Mouse (Mus musculus) embryo, embryonic 10 days (tissue): Measurements from ENCODE around the gene Ctsc.
"Not testable (repeated sequence)": the region's sequence is repeated elsewhere in the genome, so short reads cannot be mapped to it uniquely, and the experiment has no call there.

Source experiments
- DNase-seq: peaks from one replicate; pipeline ENCODE4 v3.0.0-alpha.2; 2015; ENCODE audit warnings: low spot score

Gene Ctsc

DNA sequence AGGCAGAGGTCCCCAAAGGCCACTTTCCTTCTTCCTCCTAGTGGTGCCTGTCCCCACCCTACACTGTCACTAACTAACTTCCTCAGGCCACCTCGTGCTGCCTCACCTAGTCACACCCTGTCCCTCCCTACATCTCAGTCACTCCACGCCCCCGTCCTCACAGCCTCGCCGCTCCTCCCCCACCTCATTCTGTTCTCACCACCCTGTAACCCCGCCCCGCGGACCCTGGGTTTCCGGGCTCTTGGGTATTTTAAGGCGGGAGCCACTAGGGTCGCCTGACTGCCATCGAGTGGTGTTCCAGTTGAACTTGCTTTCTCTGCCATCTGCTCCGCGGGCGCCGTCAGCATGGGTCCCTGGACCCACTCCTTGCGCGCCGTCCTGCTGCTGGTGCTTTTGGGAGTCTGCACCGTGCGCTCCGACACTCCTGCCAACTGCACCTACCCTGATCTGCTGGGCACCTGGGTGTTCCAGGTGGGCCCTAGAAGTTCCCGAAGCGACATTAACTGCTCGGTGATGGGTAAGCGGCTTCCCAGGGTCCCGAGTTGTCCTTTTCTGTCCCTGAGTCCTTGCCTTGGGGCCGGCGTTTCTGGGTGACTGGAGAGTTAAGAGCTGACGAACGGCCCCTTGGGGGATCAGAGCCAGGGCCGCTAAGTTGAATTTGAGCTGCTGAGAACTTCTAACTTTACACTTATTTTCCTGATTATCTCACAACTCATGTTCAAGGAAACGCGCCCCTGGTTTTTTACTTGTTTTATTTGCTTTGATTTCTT is at the start of gene Ctsc:
Ctsc (plus strand) TSS at position 228 of the 770 bp plus-strand sequence.
- peak; percentile 76 for DNase-seq

DNA sequence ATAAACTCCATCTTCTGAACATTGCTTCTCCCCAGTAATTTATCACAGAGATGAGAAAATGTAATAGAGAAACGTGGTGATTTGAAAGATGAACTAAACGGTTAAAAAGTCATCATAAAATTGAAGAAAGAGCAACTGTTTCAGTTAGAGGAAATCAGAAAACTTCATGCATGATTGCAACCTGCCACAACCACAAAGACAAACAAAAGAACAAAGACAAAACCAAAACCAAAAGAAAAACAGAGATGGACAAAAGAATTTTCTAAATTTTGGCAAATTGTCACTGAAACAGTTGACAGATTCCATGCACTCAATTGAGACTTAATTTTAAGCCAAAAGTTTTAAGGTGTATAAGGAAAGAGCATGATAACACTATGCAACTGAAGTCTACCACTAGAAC is 48.8 kb upstream of the Ctsc start:
- DNase-seq, result no peak

DNA sequence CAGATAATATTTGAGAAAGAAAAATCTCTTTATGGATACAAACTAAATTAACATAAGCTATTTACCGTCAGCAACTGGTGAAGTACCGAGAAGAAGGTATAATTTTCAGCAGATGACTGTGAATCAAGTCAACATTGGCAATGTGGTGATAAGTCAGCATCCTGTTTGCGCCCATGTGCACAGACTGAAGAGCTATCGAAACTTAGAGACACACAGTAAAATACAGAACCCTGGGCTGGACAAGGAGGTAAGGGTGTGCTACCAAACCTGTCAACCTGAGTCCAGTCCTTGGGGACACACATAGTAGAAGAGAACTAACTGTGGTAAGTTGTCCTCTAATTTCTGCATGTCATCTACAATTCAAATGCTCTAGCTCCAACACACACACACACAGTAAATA is 47.8 kb upstream of the Ctsc start:
- DNase-seq, result no peak

DNA sequence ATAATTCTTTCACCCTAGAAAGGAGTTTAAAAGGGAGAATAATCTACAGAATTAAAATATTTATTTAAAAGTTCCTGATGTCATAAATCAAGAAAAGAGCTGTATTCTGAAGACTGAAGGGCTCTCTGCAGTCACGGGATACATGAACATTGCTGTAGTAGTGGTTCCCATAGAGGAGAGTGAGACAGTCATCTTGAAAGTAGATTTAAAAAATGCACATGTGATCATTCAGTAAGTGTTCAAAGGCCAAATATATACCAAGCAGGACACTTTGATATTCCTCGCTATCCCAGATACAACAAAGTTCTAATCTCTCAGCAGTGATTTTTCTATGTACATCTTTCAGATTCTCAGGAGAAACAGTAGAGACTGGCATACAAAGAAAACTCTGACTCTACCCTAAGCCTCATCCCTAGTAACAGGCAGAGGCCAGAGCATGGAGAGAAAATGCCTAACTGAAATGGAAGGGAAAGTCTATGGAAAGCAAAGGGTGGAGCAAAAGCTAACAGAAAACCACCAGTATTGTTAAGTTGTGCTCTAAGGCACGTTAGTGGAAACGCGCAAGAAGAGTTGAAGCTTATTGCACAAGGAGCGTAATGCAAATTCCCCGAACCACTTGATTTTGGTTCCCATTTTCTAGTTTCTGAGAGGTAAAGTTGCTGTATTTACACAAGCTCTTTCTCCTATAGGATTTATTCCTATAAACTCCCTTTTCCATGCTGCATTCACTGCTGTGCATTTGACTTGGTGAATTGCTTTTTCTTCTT is 46.9 kb upstream of the Ctsc start:
- no peak for DNase-seq

DNA sequence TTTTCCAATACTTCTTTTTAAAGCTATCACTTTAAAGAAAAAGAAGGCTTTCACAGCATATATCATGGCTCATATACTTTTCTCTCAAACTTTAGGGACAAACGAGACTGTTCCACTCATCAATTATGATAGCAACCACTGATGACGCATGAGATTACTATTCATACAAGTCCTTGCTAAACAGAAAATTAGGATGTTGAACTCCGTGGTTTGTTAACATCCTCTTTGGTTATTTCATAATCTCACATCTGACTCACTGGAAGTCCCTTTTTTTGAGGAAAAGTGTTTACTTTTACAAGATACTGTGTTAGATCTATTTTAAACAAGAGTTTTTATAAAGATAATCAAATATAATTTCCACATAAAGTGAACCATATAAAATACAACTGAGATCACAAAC is 34.8 kb upstream of the Ctsc start:
- DNase-seq, result no peak

DNA sequence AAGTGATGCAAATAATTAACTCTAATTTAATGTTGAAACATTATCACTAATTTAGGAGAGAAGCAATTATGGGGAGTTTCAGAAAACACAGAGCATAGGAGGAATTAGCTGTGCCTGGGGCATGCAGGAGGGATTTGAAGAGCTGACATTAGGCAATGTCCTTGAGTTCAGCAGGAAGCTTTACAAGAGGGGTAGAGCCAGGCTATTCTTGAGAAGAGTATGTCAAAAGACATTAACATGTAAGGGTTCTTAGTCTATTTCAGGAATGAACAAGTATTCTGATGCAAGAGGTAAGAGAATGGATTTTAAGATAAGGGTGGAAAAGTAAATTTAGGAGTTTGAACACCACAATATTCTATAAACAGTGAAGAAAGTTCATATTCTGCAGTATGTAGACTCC is 33.4 kb upstream of the Ctsc start:
- no peak for DNase-seq

DNA sequence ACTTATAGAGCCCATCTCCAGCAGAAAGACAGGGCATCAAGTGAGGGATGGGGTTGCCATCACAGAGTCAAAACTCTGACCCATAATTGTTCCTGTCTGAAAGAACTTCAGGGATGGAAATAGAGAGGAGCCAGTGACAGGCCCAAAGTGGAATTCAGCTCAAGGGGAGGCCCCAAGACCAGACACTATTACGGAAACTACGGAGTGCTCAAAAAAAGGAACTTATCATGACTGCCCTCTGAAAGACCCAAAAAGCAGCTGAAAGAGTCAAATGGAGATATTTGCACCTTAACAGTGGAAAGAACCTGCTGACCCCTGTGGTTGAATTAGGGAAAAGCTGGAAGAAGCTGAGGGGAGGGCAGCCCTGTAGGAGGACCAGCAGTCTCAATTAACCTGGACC is 27.5 kb upstream of the Ctsc start:
- not testable (repeated sequence) for DNase-seq

DNA sequence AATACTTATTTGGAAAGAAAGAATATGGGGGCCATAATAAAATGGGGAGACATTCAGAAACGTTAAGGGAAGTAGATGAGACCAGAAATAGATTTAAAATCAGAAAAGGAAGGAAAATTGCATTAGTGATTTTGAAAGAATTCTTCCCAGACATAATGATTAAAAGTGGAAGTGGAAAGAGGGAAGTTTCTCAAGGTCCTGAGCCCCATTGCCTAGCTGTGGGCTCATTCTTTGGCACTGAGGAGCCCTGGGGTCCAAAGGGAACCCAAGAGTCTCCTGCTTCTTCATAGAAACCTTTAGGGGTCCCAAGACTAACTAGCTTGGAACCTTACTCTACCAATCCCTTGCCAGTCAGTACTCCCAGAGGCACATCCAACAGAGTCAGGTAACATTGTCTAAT is 26.4 kb upstream of the Ctsc start:
- DNase-seq, result no peak

DNA sequence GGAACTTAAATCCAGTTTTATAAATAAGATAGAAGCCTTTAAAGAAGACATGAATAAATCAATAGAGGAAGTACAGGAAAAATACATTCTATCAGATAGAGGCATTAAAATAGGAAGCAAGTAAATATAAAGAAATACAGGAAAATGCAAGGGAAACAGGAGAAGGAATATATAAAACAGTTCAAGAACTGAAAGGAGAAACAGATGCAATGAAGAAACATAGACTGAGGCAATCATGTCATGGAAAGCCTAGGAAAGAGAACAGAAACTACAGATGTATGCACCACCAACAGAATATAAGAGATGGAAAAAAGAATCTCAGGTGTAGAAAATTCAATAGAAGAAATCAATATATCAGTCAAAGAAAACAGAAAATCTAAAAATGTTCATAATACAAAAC is 25.8 kb upstream of the Ctsc start:
- no peak for DNase-seq

DNA sequence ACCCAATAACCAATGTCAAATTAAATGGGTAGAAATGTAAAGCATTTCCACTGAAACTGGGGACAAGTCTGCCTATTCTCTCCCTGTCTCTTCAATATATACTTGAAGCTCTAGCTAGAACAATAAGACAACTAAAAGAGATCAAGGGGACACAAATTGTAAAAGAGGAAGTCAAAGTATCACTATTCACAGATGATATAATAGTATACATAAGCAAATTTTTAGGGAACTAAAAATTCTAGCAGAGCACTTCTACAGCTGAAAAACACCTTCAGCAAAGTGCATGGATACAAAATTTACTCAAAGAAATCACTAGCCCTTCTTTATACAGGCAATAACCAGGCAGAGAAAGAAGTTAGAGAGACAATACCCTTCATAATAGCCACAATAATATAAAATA is 23.0 kb upstream of the Ctsc start:
- no peak for DNase-seq

DNA sequence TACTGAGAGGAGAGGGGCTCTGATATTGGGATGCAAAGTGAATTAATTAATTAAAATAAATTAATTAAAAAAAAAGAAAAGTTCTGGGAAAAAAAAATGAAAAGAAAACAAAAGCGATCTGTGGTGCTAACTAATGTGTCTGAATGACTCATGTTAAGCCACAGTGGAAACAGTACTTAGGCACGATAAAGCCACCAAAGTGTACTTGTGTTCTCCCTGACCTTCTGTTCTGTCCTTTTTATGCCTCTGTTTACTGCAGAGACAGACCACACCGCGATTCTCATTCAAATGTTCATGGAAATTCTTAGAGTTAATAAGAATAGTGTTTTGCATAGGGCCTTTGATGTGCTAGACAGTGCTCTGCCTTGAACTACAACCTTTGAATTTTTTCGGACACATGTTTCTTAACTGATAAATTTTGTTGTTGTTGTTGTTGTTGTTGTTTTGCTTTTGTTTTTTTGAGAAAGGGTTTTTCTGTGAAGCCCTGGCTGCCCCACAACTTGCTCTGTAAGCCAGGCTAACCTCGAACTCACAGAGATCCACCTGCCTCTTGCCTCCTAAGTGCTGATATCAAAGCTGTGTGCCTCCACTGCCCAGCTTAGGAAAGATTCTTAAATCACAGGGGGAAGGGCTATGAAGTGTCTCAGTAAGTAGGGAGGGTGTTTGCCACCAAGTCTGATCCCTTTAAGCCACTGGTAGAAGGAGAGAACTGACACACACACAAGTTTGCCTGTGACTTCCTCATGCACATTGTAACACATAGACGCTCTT is 18.5 kb upstream of the Ctsc start:
- no peak for DNase-seq

DNA sequence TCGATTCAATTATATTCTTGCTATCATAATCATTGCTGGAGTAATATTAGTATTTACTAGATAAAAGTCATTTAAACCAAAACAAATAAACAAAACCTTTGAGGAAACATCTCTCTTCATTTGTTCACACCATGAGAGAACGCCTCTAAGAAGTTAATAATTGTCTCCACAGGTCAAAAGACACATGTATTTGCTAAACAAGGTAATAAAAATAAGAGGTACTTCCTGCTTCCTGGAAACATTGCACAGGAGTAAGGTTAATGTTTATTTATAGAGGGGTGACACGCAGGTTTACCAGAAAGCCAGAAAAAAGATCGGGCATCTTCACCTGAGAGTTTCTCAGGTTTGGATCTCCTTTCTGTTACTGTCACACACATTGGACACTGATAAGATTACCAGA is 16.1 kb upstream of the Ctsc start:
- DNase-seq, result no peak

DNA sequence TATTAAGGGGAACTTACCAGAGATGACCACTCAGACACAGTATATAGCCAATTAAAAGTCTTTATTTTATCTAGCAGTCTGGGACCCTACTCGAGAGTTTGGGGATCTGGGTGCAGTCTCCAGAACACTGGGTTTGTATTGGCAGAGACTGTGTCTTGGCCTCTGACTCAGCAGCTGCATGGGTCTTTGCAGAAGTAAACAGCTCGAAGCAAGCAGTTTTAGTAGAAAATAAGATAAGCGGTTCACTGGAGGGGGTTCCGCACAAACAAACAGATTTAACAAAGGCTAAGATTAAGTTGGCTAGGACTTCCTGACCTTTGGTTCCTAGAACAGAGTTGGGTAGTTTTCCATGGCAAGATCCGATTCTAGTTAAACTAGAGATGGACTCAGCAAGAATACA is 13.0 kb upstream of the Ctsc start:
- DNase-seq, result no peak

DNA sequence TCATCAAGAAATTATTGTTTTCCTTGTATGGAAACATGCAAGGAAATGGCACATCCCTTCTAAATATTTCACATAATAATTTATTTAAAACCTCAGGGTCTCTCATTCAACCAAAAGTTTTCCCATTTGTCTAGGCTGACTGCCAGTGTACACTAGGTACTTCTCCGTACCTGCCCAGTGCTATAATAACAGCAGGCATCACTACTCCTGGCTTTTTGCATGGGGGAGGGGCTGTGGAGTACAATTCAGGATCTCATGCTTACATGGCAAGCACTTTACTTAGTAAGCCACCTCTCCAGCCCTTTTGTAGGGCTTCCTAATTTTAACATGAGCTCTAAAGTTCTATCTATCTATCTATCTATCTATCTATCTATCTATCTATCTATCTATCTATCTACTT is 8.0 kb upstream of the Ctsc start:
- DNase-seq, result no peak

DNA sequence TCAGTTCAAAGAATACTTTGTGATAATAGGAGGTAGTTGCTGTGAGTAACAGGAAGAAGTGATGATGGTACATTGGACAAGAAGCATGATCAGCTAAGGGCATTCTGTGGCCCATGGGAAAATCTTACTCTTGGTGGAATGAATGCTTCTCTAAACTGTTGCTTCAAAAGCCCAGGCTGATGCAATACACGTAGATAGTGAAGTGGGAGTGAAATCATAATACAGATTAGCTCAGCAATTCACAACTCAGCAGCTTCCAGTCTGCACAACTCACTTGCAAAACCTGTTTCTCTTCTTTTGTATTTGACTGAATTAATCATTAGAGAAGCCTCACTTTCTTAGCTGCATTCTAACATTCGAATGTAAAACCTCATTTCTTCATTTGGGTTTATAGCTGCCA is 6.4 kb upstream of the Ctsc start:
- no peak for DNase-seq

DNA sequence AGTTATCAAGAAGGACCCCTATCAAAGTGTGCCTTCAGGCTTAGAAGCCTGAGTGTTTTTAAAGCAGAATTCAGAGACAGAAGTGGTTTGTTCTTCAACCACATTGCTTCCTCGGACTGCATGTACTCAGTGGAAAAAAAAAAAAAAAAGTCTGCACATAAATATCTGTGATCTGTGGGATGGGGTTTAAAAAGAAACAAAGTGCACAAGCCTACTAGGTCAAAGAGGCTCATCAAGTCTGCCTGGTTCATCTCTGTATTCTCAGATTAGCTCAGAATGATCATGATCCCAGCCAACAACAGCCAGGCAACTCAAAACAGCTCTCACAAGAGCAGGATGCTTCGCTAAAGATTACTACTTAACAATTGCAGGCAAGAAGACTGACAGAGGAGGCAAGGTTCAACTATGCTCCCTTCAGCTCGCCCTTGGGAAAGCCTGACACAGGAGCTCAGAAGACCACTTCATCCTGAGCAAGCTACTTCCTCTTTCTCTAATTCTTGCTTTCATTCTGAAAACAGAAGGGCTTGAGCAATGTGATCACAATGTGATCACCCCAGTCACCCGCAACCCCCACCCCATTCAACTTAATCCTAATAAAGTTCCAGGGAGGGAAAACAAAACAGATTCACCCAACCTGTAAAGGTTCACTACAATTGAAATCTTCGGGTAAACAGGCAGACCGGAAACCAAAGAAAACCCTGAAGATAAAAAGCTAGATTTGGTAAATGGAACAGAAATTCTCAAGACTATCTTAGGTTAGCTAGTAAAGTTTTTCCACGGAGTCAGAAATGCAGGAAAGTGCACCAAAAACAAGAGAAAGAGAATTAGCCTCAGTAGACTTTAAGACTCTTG is 745 bp upstream of the Ctsc start:
- no peak for DNase-seq

DNA sequence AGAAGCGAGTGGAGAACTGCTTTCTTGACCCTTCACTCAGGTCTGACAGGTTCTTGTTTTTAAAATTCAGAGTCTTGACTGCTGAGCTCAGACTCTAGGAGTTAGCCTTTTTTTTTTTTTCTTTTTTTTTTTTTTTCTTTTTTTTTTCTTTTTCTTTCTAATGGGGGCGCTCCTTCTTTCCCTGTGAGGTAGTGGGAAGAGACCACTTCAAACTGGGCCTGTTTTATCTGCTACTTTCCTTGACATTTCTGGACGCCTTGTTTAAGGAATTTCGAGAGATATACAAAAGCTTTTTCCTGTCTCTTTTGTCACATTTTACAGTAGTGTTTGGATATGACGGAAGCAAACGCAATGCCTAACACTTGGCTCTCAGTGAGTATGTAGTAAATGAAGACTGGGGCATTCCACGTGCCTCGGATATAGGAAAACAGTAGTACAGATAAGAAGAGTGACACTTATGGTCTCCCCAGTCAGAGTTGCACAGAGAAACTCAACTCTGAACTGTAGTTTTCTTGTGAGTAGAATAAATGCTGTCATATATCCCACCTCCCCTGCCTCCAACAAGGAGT is 827 bp downstream of the Ctsc start:
- DNase-seq, result no peak

DNA sequence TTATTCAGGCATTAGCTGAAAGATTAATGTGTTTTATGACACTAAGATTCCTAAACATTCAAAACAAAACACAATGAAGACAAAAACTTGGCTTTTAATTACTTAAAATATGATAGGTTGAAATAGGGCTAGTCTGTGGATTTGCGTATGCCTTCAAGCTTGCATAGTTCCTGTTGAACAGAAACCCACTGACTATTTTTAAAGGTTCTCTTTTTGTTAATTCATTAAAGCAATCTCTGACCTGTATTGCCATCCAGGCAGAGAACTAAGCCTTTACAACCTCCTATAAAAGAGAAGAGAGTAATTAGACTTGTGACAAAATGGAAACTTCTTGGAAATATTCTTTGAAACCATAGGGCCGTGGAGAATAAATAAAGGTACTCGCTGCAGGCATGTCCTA is 7.4 kb downstream of the Ctsc start:
- DNase-seq, result no peak

DNA sequence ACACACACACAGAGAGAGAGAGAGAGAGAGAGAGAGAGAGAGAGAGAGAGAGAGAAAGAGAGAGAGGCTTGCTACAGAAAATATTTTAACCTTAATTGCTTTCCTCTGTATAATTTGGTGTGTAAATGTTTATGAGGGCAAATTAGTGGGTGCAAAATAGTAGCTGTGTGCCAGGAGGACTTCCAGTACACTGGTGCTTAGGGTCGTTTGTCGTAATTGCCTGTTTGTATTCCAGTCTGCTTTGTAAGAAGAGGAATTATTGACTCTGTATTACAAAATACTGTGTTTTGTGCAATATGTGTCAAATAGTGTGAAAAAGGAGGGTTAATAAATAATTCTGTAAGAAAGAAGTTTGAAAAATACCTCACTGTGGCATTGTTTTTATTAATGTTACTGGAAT is 13.2 kb downstream of the Ctsc start:
- no peak for DNase-seq

DNA sequence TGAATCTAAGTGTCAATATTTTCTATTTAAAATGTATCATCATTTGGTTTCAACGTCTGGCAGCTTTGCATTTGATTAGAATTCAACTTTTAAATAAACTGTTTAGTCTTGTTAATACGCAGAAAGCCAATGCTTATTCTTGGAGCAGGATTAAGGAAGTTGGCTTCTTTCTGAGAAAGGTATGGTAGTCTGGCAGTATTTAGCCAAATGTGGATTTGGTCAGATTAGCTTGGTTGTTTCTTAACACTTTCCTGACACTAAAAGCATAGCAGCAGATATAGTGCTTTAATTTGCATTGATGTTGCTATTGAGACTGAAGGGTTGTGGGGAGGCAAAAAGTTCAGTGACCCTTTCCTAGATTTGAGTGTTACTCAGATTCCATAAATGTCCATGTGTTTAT is 14.2 kb downstream of the Ctsc start:
- no peak for DNase-seq

DNA sequence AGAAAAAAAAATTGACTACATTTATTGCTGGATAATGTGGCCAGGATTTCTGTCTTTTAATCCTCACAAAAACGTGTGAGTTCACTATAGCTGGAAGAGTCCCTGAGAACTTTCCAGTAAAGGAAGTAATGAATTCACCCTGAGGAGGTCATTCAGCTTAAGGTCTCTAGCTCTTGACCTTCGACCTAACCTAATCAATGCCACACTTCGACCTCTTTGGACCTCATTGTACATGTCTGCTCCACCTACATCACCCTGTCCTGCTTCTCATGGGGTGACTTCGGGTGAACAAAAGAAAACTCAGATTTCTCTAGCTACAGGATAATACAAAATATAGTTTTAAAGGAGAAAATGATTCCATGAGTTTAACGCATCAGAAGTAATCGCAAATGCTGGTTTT is 16.0 kb downstream of the Ctsc start:
- peak; percentile 73 for DNase-seq

DNA sequence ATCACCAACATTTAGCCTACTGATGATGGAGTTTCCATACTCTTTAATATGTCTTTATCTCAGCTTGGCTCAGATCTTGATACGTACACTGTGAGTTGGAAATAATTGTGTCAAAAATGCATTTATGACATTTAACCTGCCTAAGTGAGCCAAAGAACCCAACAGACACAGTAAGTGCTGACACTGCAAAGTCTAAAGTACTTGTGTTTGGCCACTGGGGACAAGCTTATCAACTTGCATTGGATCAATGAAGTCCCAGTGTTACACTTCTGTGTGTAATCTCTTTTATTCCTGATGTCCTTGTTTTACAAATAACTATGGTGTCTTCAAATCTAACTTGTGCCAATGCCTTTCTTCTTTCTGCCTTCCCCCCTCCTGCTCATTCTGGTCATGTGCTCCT is 18.1 kb downstream of the Ctsc start:
- DNase-seq, result no peak
